In genomic region chr7:45917004-45917704, GRCm38 (mm10) we compare ENCODE assay signal across 8 mouse cellular contexts. TPM values are rescaled to one million over a fixed set of nuclear protein-coding genes. Genes with fewer than 3 reads are reported as not detected.
A peak's percentile ranks its signal among the peaks of the same experiment; 100 is the strongest.
DNase-seq lines count a peak whose midpoint lies in the region; ATAC-seq lines count a peak whose summit lies in the region.

No protein-coding gene starts in this region.

- no peak for ATAC-seq in heart, embryonic 12.5 days (ENCODE audit: insufficient number of reproducible peaks, low FRiP score)
- ATAC-seq in hindbrain, embryonic 16.5 days: peak; percentile 12
- ATAC-seq in midbrain, embryonic 13.5 days: peak; percentile 18; the same call in 1 of the 2 replicates

- intact Hi-C loops in heart, postnatal 25 days (cut with DNase I): no loop called here

- H3K9ac ChIP-seq in heart, embryonic 12.5 days: peak overlapping the region; percentile 59
- H3K9ac ChIP-seq in hindbrain, embryonic 16.5 days (ENCODE audit: low read depth, low read length): peak overlapping the region; percentile 59
- peak overlapping the region; percentile 63 for H3K9ac ChIP-seq in midbrain, embryonic 13.5 days (replicated peaks)

- H3K36me3 ChIP-seq in heart, embryonic 12.5 days: peaks cover 17% of the 10 kb centered on the region
- H3K36me3 ChIP-seq in hindbrain, embryonic 16.5 days (ENCODE audit: control insufficient read depth, insufficient read depth, low read length): no peaks in the 10 kb centered on the region
- H3K36me3 ChIP-seq in midbrain, embryonic 13.5 days: 0 out of 2 replicates have a peak, but pooled peaks cover 4% of the 10 kb centered on the region

- H3K4me3 ChIP-seq in heart, embryonic 12.5 days: no peak overlapping the region
- H3K4me3 ChIP-seq in hindbrain, embryonic 16.5 days (ENCODE audit: low read length): peak overlapping the region; percentile 31
- H3K4me3 ChIP-seq in midbrain, embryonic 13.5 days (replicated peaks): 0 out of 2 replicates have a peak overlapping the region, but pooled peaks have one; percentile 10

- WGBS in heart, embryonic 12.5 days: 34% methylated on average over 13 of the region's 13 CpGs
- WGBS in hindbrain, embryonic 16.5 days: 28% methylated on average over 13 of the region's 13 CpGs
- WGBS in midbrain, embryonic 13.5 days: 39% methylated on average over 13 of the region's 13 CpGs

- H3K27ac ChIP-seq in heart, embryonic 12.5 days (ENCODE audit: poor library complexity, severe bottlenecking): peak overlapping the region; percentile 42
- H3K27ac ChIP-seq in hindbrain, embryonic 16.5 days (ENCODE audit: low read depth, low read length): peak overlapping the region; percentile 86
- peak overlapping the region; percentile 76 for H3K27ac ChIP-seq in midbrain, embryonic 13.5 days

- H3K4me1 ChIP-seq in heart, embryonic 12.5 days (replicated peaks): peaks cover 41% of the 10 kb centered on the region
- H3K4me1 ChIP-seq in hindbrain, embryonic 16.5 days (ENCODE audit: control insufficient read depth, insufficient read depth, low read depth, low read length): peaks cover 19% of the 10 kb centered on the region
- peaks cover 22% of the 10 kb centered on the region for H3K4me1 ChIP-seq in midbrain, embryonic 13.5 days (replicated peaks)

- DNase-seq in heart, postnatal 25 days (ENCODE audit: low spot score): no peak
- peak; percentile 50 to 53 for DNase-seq in adrenal gland, postnatal 36 days
- DNase-seq in frontal cortex, postnatal 14 days (ENCODE audit: low spot score in 2 of 2): no peak
- no peak for DNase-seq in layer of hippocampus, postnatal 14 days (ENCODE audit: low spot score in 2 of 2)
- DNase-seq in right cerebral cortex, adult 2 months (ENCODE audit: low spot score in 2 of 2): no peak

- H3K27me3 ChIP-seq in heart, embryonic 12.5 days (replicated peaks): no peaks in the 10 kb centered on the region
- no peaks in the 10 kb centered on the region for H3K27me3 ChIP-seq in hindbrain, embryonic 16.5 days (replicated peaks; ENCODE audit: control insufficient read depth, insufficient read depth, low read length)
- peaks cover 13% of the 10 kb centered on the region; the same call in 1 of the 2 replicates for H3K27me3 ChIP-seq in midbrain, embryonic 13.5 days

- no peaks in the 10 kb centered on the region for H3K9me3 ChIP-seq in heart, embryonic 12.5 days (replicated peaks)
- no peaks in the 10 kb centered on the region for H3K9me3 ChIP-seq in hindbrain, embryonic 16.5 days (ENCODE audit: control insufficient read depth, low read length)
- no peaks in the 10 kb centered on the region for H3K9me3 ChIP-seq in midbrain, embryonic 13.5 days

- H3K4me2 ChIP-seq in heart, embryonic 12.5 days: peak overlapping the region; percentile 61
- H3K4me2 ChIP-seq in hindbrain, embryonic 16.5 days (ENCODE audit: low read length): peak overlapping the region; percentile 56
- peak overlapping the region; percentile 55 for H3K4me2 ChIP-seq in midbrain, embryonic 13.5 days (replicated peaks)

RNA-seq across cellular contexts. Expression of gene Emp3, which starts 4.0 kb away (rescaled TPM):
- polyA plus RNA-seq in heart, embryonic 12.5 days (2016; fragmentation: Nextera tagmentation; extraction: Ambion mirVana): 63.1 and 69.0 TPM in 2 replicates
- total RNA-seq in heart, postnatal 25 days (2021): 10 to 100 TPM; 20.9 to 28.7 TPM
- total RNA-seq in adrenal gland, postnatal 36 days (2021): 100 to 1,000 TPM; 264 to 580 TPM
- 33.2 and 39.9 TPM in 2 replicates for polyA plus RNA-seq in hindbrain, embryonic 16.5 days (2015; fragmentation: Nextera tagmentation; extraction: Ambion mirVana)
- polyA plus RNA-seq in midbrain, embryonic 13.5 days (2015; fragmentation: Nextera tagmentation; extraction: Ambion mirVana): 24.4 and 27.3 TPM in 2 replicates
- total RNA-seq in layer of hippocampus, postnatal 14 days (2021): 1 to 10 TPM; 1.8 to 2.6 TPM

RNA-seq across cellular contexts. Expression of gene Ccdc114, which starts 6.7 kb away (rescaled TPM):
- 2.4 and 3.5 TPM in 2 replicates for polyA plus RNA-seq in heart, embryonic 12.5 days (2016; fragmentation: Nextera tagmentation; extraction: Ambion mirVana)
- under 1 TPM; 0.68 to 0.75 TPM for total RNA-seq in heart, postnatal 25 days (2021)
- 10 to 100 TPM; 31.8 to 38.9 TPM for total RNA-seq in adrenal gland, postnatal 36 days (2021)
- polyA plus RNA-seq in hindbrain, embryonic 16.5 days (2015; fragmentation: Nextera tagmentation; extraction: Ambion mirVana): 6.6 and 8.7 TPM in 2 replicates
- polyA plus RNA-seq in midbrain, embryonic 13.5 days (2015; fragmentation: Nextera tagmentation; extraction: Ambion mirVana): 3.3 and 4.1 TPM in 2 replicates
- total RNA-seq in layer of hippocampus, postnatal 14 days (2021): 1 to 10 TPM; 2.1 to 6.2 TPM

RNA-seq across cellular contexts. Expression of gene Tmem143, which starts 20.4 kb away (rescaled TPM):
- 5.8 and 7.2 TPM in 2 replicates for polyA plus RNA-seq in heart, embryonic 12.5 days (2016; fragmentation: Nextera tagmentation; extraction: Ambion mirVana)
- 100 to 1,000 TPM; 102 to 105 TPM for total RNA-seq in heart, postnatal 25 days (2021)
- total RNA-seq in adrenal gland, postnatal 36 days (2021): 10 to 100 TPM; 55.1 to 66.5 TPM
- 6.5 and 8.2 TPM in 2 replicates for polyA plus RNA-seq in hindbrain, embryonic 16.5 days (2015; fragmentation: Nextera tagmentation; extraction: Ambion mirVana)
- polyA plus RNA-seq in midbrain, embryonic 13.5 days (2015; fragmentation: Nextera tagmentation; extraction: Ambion mirVana): 5.9 and 6.7 TPM in 2 replicates
- 10 to 100 TPM; 20.8 to 25.6 TPM for total RNA-seq in layer of hippocampus, postnatal 14 days (2021)

RNA-seq across cellular contexts. Expression of gene Syngr4, which starts 20.6 kb away (rescaled TPM):
- 0.89 and 1.2 TPM in 2 replicates for polyA plus RNA-seq in heart, embryonic 12.5 days (2016; fragmentation: Nextera tagmentation; extraction: Ambion mirVana)
- not detected for total RNA-seq in heart, postnatal 25 days (2021)
- under 1 TPM in 1 of 2 experiments, not detected in 1; 0.36 TPM for total RNA-seq in adrenal gland, postnatal 36 days (2021)
- 0.22 TPM in 1 of 2 replicates, not detected in the other for polyA plus RNA-seq in hindbrain, embryonic 16.5 days (2015; fragmentation: Nextera tagmentation; extraction: Ambion mirVana)
- polyA plus RNA-seq in midbrain, embryonic 13.5 days (2015; fragmentation: Nextera tagmentation; extraction: Ambion mirVana): 0.28 and 0.66 TPM in 2 replicates
- total RNA-seq in layer of hippocampus, postnatal 14 days (2021): not detected

RNA-seq across cellular contexts. Expression of gene Grin2d, which starts 39.0 kb away (rescaled TPM):
- polyA plus RNA-seq in heart, embryonic 12.5 days (2016; fragmentation: Nextera tagmentation; extraction: Ambion mirVana): 0.37 and 0.42 TPM in 2 replicates
- under 1 TPM; 0.36 to 0.49 TPM for total RNA-seq in heart, postnatal 25 days (2021)
- 1 to 10 TPM in 1 of 2 experiments, under 1 TPM in 1; 0.63 to 1.2 TPM for total RNA-seq in adrenal gland, postnatal 36 days (2021)
- polyA plus RNA-seq in hindbrain, embryonic 16.5 days (2015; fragmentation: Nextera tagmentation; extraction: Ambion mirVana): 3.3 and 3.4 TPM in 2 replicates
- 1.2 and 1.3 TPM in 2 replicates for polyA plus RNA-seq in midbrain, embryonic 13.5 days (2015; fragmentation: Nextera tagmentation; extraction: Ambion mirVana)
- total RNA-seq in layer of hippocampus, postnatal 14 days (2021): 10 to 100 TPM; 19.7 to 20.4 TPM

Comparison
In these comparisons a context has a peak if more than half of its experiments do, and no peak if none do; other contexts are left out.
1. DNase-seq: peak in adrenal gland, postnatal 36 days (2 of 2); none in heart, postnatal 25 days (single experiment), frontal cortex, postnatal 14 days (0 of 2), layer of hippocampus, postnatal 14 days (0 of 2) and right cerebral cortex, adult 2 months (0 of 2).
2. RNA of gene Emp3, which starts 4.0 kb away (total RNA-seq): 264 to 580 TPM in adrenal gland, postnatal 36 days; 20.9 to 28.7 TPM in heart, postnatal 25 days and 1.8 to 2.6 TPM in layer of hippocampus, postnatal 14 days; every median in the first group is over 4 times any median in the second.
3. RNA of gene Ccdc114, which starts 6.7 kb away (total RNA-seq): 31.8 to 38.9 TPM in adrenal gland, postnatal 36 days; 2.1 to 6.2 TPM in layer of hippocampus, postnatal 14 days and 0.68 to 0.75 TPM in heart, postnatal 25 days; every median in the first group is over 4 times any median in the second.
4. Peak in every context shown above with its lines, with median percentiles within 50 percentile points of each other: H3K27ac ChIP-seq, H3K4me2 ChIP-seq and H3K9ac ChIP-seq.